Mouse (Mus musculus): Measurements from ENCODE around the gene Pnkd. TPM values are rescaled to one million over a fixed set of nuclear protein-coding genes. Genes with fewer than 3 reads are reported as not detected.

Pnkd gene
- polyA plus RNA-seq, 1 experiment from 2014 or later = 169 TPM

DNA sequence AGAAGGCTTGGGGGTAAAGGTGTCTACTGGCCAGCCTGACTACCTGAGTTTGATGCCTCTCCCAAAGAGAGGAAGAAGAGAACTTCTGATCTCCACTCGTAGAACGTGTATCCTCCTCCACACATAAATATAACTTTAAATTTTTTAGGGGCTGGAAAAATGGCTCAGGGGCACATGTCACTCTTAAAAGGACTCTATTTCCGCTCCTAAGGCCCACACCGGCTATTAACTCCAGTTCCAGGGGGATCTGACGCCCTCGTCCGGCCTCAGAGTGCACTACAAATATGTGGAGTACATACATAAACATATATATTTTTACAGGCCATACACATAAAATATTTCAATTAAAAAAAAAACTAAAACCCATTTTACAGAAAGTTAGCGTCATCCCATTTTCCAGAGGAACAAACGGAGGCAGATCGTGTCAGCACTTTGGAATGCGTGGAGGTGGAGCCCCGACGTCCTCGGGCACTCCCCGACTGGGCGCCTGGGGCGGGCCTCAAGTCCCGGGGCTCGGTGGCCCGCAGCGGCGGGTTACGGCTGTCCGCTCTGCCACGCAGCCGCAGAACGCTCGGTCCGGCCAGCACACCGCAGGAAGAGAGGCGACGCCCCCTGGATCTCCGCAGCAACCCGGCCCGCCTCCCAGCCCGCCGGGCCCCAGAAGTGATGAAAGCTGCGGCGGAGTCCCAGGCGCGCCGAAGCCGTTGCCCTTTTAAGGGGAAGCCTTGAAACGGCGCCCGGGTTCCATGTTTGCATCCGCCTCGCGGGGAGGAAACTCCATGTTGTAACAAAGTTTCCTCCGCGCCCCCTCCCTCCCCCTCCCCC lies 106.4 kb downstream of the Pnkd start, which contains the start of gene Ctdsp1:
TSS of gene Ctdsp1 (plus strand) at position 586 of the 825 bp plus-strand sequence.
- Histone ChIP-seq H3K9ac (ENCODE audit: low read depth, low read length) (peak within 1 kb of the TSS; percentile 100), H3K27ac (peak within 1 kb of the TSS; percentile 100), H3K9me3 (replicated peaks; ENCODE audit: low read length) (no peaks in the 10 kb centered on the region), H3K36me3 (ENCODE audit: insufficient read depth, low read length) (peaks cover 15% of the 10 kb centered on the region), H3K4me2 (ENCODE audit: low read length) (peak within 1 kb of the TSS; percentile 93), H3K27me3 (ENCODE audit: insufficient read depth, low read length) (no peaks in the 10 kb centered on the region), H3K4me3 (replicated peaks; ENCODE audit: low read depth, low read length) (peak within 1 kb of the TSS; percentile 93), H3K4me1 (replicated peaks; ENCODE audit: insufficient read depth, low read length) (peaks cover 29% of the 10 kb centered on the region)
- DNase-seq (ENCODE audit: low spot score) (peak; percentile 99), ATAC-seq (replicated peaks; ENCODE audit: low FRiP score, low read depth) (peak; percentile 81)
- peak; percentile 36; the same call in 1 of the 2 replicates for TF ChIP-seq CTCF (IDR thresholded peaks at IDR 0.05; ENCODE audit: low read depth)
- 3% methylated on average over 49 of the region's 51 CpGs for whole genome bisulfite sequencing

DNA sequence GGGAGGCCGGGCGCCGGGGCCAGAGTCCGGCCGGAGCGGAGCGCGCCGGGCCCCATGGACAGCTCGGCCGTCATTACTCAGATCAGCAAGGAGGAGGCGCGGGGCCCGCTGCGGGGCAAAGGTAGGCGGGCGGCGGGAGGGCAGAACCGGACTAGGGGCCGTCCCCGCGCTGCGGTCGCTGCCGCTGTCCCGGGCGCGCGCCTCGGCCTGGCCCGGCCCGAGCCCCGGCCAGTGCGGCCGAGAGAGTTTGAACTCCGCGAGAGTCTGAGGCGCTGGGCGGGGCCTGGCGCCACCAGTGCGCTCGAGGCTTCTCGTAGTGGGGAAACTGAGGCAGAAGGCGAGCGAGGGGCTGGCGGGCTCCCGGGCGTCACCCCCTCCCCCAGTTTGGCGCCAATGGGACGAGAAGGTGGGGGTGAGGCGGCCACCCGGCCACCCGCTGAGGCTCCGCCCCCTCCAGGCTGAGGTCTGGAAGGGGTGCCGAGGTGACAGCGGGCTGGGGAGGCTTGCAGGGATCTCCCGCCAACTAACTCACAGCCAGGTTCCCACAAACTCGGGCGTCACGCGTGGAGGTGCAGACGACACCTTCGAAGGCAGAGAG lies 107.2 kb downstream of the Pnkd start:
- peak; percentile 44 for ATAC-seq (replicated peaks; ENCODE audit: low FRiP score, low read depth)
- Histone ChIP-seq H3K9me3 (replicated peaks; ENCODE audit: low read length) (no peaks in the 10 kb centered on the region), H3K27me3 (ENCODE audit: insufficient read depth, low read length) (no peaks in the 10 kb centered on the region), H3K4me1 (replicated peaks; ENCODE audit: insufficient read depth, low read length) (peaks cover 29% of the 10 kb centered on the region), H3K4me3 (replicated peaks; ENCODE audit: low read depth, low read length) (peak overlapping the region; percentile 93), H3K36me3 (ENCODE audit: insufficient read depth, low read length) (peaks cover 15% of the 10 kb centered on the region), H3K27ac (peak overlapping the region; percentile 100), H3K4me2 (ENCODE audit: low read length) (peak overlapping the region; percentile 93), H3K9ac (ENCODE audit: low read depth, low read length) (peak overlapping the region; percentile 100)
- TF ChIP-seq CTCF (IDR thresholded peaks at IDR 0.05; ENCODE audit: low read depth) = no peak
- peak; percentile 73 for DNase-seq (ENCODE audit: low spot score)
- 1% methylated on average over 62 of the region's 63 CpGs for WGBS

DNA sequence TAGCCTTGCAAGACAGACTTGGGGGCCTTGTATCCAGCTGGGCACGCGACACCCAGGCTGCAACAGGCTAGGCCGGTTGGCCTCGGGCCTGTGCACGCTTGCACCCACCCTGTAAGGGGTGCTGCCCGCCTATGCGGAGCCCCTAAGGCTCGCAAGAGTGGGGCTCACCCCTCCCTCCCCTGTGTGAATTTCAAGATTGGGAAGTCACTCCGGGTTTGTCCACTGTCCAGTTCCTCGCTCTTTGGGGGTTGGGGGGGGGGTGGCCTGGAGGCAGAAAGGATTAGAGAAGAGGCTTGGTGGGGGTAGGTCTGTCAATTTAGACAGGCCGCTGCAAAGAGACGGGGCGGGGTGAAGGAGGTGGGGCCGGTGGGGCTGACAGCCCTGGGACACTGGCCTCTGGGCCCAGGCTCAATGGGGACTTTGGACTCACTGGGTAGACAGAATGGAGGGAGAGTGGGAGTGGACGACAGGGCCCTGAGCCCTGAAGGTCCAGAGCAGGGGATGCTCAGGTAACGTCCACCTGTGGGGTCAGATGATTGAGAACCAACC lies 107.8 kb downstream of the Pnkd start:
- H3K9me3 ChIP-seq (replicated peaks; ENCODE audit: low read length) = no peaks in the 10 kb centered on the region
- DNase-seq (ENCODE audit: low spot score) (peak; percentile 52), ATAC-seq (replicated peaks; ENCODE audit: low FRiP score, low read depth) (no peak)
- peak overlapping the region; percentile 93 for H3K4me3 ChIP-seq (replicated peaks; ENCODE audit: low read depth, low read length)
- 1% methylated on average over 16 of the region's 16 CpGs for WGBS
- peaks cover 15% of the 10 kb centered on the region for H3K36me3 ChIP-seq (ENCODE audit: insufficient read depth, low read length)
- peak overlapping the region; percentile 93 for H3K4me2 ChIP-seq (ENCODE audit: low read length)
- H3K27me3 ChIP-seq (ENCODE audit: insufficient read depth, low read length) = no peaks in the 10 kb centered on the region
- peak overlapping the region; percentile 100 for H3K27ac ChIP-seq
- no peak for TF ChIP-seq CTCF (IDR thresholded peaks at IDR 0.05; ENCODE audit: low read depth)
- peaks cover 26% of the 10 kb centered on the region for H3K4me1 ChIP-seq (replicated peaks; ENCODE audit: insufficient read depth, low read length)
- H3K9ac ChIP-seq (ENCODE audit: low read depth, low read length) = peak overlapping the region; percentile 100

DNA sequence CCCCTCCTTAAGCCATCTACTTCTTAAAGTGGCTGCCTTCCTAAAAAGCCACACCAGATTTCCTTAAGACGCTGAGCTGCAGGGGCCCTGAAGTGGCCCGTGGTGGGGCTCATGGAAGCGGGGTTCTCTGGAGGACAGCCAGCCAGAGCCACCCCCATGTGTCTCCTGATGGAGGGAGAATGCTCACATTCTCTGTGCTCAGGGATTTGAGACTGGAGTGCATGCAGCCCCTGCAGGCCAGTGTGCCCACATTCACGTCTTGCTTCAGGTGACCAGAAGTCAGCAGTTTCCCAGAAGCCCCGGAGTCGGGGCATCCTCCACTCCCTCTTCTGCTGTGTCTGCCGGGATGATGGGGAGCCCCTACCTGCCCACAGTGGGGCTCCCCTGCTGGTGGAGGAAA lies 108.3 kb downstream of the Pnkd start:
- peaks cover 15% of the 10 kb centered on the region for H3K36me3 ChIP-seq (ENCODE audit: insufficient read depth, low read length)
- peak overlapping the region; percentile 93 for H3K4me2 ChIP-seq (ENCODE audit: low read length)
- WGBS = 26% methylated on average over 7 of the region's 7 CpGs
- no peak for DNase-seq (ENCODE audit: low spot score)
- peak overlapping the region; percentile 100 for H3K9ac ChIP-seq (ENCODE audit: low read depth, low read length)
- H3K27me3 ChIP-seq (ENCODE audit: insufficient read depth, low read length) = no peaks in the 10 kb centered on the region
- peak overlapping the region; percentile 100 for H3K27ac ChIP-seq
- peaks cover 23% of the 10 kb centered on the region for H3K4me1 ChIP-seq (replicated peaks; ENCODE audit: insufficient read depth, low read length)
- no peak for ATAC-seq (replicated peaks; ENCODE audit: low FRiP score, low read depth)
- H3K4me3 ChIP-seq (replicated peaks; ENCODE audit: low read depth, low read length) = peak overlapping the region; percentile 93
- H3K9me3 ChIP-seq (replicated peaks; ENCODE audit: low read length) = no peaks in the 10 kb centered on the region
- peak; percentile 22; the same call in 1 of the 2 replicates for TF ChIP-seq CTCF (IDR thresholded peaks at IDR 0.05; ENCODE audit: low read depth)

DNA sequence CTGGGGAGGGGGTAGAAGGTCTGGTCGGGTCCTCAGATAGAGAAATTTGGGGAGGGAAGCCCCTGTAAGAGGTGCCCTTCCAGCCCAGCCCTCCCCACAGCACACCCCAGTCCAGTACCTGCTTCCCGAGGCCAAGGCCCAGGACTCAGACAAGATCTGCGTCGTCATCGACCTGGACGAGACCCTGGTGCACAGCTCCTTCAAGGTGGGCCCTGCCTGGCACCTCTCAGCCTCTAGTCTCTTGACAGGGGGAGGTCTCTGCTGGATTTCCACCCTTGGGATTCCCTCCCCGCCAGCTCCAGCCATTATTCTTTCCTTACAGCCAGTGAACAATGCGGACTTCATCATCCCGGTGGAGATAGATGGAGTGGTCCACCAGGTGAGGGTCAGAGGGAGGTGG lies 109.0 kb downstream of the Pnkd start:
- H3K9ac ChIP-seq (ENCODE audit: low read depth, low read length) = no peak overlapping the region
- no peak overlapping the region for H3K4me3 ChIP-seq (replicated peaks; ENCODE audit: low read depth, low read length)
- ATAC-seq (replicated peaks; ENCODE audit: low FRiP score, low read depth) (no peak), DNase-seq (ENCODE audit: low spot score) (no peak)
- H3K9me3 ChIP-seq (replicated peaks; ENCODE audit: low read length) = no peaks in the 10 kb centered on the region
- H3K4me2 ChIP-seq (ENCODE audit: low read length) = no peak overlapping the region
- H3K27me3 ChIP-seq (ENCODE audit: insufficient read depth, low read length) = no peaks in the 10 kb centered on the region
- peak overlapping the region; percentile 19; the same call in 1 of the 2 replicates for H3K27ac ChIP-seq
- peaks cover 23% of the 10 kb centered on the region for H3K4me1 ChIP-seq (replicated peaks; ENCODE audit: insufficient read depth, low read length)
- WGBS = 86% methylated on average over 9 of the region's 9 CpGs
- no peak for TF ChIP-seq CTCF (IDR thresholded peaks at IDR 0.05; ENCODE audit: low read depth)
- peaks cover 15% of the 10 kb centered on the region for H3K36me3 ChIP-seq (ENCODE audit: insufficient read depth, low read length)

DNA sequence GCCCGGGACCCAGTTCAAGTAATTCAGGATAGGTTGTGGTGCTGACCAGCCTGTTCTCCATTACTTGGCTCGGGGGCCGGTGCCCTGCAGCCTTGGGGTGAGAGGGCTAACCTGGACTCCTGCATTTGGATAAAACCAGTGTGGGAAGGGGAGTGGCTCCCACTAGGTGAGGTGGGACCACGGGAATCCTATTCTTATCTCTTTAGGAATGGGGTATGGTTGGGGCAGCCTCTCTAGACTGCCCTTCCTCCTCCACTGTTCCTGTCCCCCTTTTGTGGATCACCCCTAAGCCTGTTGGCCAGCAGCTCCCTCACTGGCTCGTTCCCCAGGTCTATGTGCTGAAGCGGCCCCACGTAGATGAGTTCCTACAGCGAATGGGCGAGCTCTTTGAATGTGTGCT lies 109.6 kb downstream of the Pnkd start:
- ATAC-seq (replicated peaks; ENCODE audit: low FRiP score, low read depth) (no peak), DNase-seq (ENCODE audit: low spot score) (no peak)
- no peak for TF ChIP-seq CTCF (IDR thresholded peaks at IDR 0.05; ENCODE audit: low read depth)
- Histone ChIP-seq H3K4me3 (replicated peaks; ENCODE audit: low read depth, low read length) (no peak overlapping the region), H3K36me3 (ENCODE audit: insufficient read depth, low read length) (peaks cover 15% of the 10 kb centered on the region), H3K27ac (peak overlapping the region; percentile 19; the same call in 1 of the 2 replicates), H3K9ac (ENCODE audit: low read depth, low read length) (no peak overlapping the region), H3K27me3 (ENCODE audit: insufficient read depth, low read length) (no peaks in the 10 kb centered on the region), H3K4me2 (ENCODE audit: low read length) (no peak overlapping the region), H3K9me3 (replicated peaks; ENCODE audit: low read length) (no peaks in the 10 kb centered on the region), H3K4me1 (replicated peaks; ENCODE audit: insufficient read depth, low read length) (peaks cover 23% of the 10 kb centered on the region)
- WGBS = 90% methylated on average over 9 of the region's 9 CpGs

Data from kidney, postnatal 0 days (tissue).